Mouse (Mus musculus): ENCODE measurements around the gene Tpp1. TPM values are rescaled to one million over a fixed set of nuclear protein-coding genes. Genes with fewer than 3 reads are reported as not detected.

The Tpp1 gene
- total RNA-seq (2012; rRNA removed): 53.1 and 78.4 TPM in 2 replicates

DNA sequence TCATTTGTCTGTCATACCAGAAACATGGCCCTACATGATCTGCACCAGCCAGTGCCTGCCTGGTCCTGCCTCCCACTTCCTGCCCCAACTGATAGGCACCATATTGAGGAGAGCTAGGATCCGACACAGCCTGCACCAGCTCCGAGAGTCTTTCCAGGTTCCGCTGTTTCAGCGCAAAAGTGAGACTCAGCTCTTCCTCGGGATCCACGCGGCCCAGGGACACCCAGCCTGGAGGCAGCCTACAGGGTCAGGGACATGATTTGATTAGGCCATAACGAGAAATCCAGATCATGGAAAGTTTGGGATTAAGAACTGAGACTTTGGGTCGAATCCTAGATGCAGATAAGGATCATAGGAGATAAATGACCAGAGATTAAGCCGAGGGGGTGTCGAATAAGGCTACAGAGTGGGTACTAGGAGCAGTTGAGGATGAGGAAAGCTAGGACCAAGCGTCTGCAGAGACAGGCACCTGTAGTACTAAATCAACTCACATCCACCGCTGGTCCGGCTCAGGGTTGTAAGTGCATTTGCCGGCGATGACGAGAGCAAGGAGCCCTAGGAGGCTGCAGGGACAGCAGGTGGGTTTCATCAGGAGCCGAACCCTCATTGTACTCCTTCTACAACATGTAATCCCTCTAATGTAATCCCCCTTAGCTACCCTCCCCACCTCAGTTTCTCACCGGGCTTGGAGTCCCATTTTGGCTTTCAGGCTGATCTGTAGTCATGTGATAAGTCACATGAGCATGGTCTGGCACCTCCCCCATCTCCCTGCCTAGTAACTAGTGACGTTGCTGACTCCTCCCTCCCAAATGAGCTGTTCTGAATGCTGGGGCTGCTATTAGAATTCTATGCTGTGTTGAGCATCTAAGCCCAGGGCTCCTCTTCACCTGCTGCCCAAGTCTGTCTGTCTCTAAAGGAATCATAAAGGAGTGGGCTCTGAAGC, at the start of gene Tpp1:
TSS of gene Tpp1 (minus strand) at position 745 of the 943 bp plus-strand sequence.
- Histone ChIP-seq H3K9me3 (ENCODE audit: control insufficient read depth, insufficient read depth, low read depth, low read length) (no peaks in the 10 kb centered on the region), H3K9ac (ENCODE audit: insufficient read depth, low read depth, low read length, poor library complexity, severe bottlenecking) (peak within 1 kb of the TSS; percentile 92), H3K27ac (ENCODE audit: insufficient read depth, low read depth, low read length, poor library complexity, severe bottlenecking) (0 out of 2 replicates have a peak within 1 kb of the TSS, but pooled peaks have one; percentile 39), H3K36me3 (ENCODE audit: control insufficient read depth, insufficient read depth, low read length, poor library complexity, severe bottlenecking) (peaks cover 20% of the 10 kb centered on the region), H3K4me3 (ENCODE audit: insufficient read depth in 1 of 2, low read depth in 1 of 2, low read length in 2 of 2, poor library complexity in 1 of 2, severe bottlenecking in 1 of 2) (peak within 1 kb of the TSS; percentile 64 to 84), H3K4me1 (ENCODE audit: control insufficient read depth in 2 of 2, insufficient read depth in 2 of 2, low read length in 2 of 2, poor library complexity in 1 of 2) (peaks cover 0 to 4% of the 10 kb centered on the region in 2 experiments; a peak in 1 of 4 replicates)
- in situ Hi-C loops (cut with MboI; ENCODE audit: low sequenced_read_pairs in 2 of 2, unreplicated experiment in 2 of 2): no loop called here
- DNase-seq (ENCODE audit: low read depth, low spot score): peak; percentile 89
- peak; percentile 40; the same call in 1 of the 2 replicates for TF ChIP-seq HCFC1 (IDR thresholded peaks at IDR 0.05; ENCODE audit: borderline replicate concordance, insufficient read depth, low read length)
- TF ChIP-seq CHD2 (IDR thresholded peaks at IDR 0.05; ENCODE audit: low read depth, low read length): peak; percentile 95
- TF ChIP-seq ZC3H11A (IDR thresholded peaks at IDR 0.05; ENCODE audit: borderline replicate concordance, low read depth, low read length): no peak

DNA sequence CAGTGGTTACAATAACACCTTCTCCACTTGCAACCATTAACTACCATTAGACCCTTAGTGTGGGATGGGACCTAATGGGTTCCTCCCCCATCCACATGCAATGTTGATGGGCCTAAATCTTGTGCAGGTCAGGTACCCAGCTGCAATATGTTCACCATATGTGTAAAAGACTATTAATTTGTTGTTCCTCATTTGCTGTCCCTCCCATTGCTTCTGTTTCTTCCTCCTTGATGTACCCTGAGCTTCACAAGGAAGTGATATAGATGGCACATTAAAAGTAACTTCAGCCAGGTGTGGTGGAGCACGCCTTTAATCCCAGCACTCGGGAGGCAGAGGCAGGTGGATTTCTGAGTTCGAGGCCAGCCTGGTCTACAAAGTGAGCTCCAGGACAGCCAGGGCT, 44.9 kb upstream of the Tpp1 start:
- TF ChIP-seq HCFC1 (IDR thresholded peaks at IDR 0.05; ENCODE audit: borderline replicate concordance, insufficient read depth, low read length): no peak
- TF ChIP-seq CHD2 (IDR thresholded peaks at IDR 0.05; ENCODE audit: low read depth, low read length): no peak
- no peak for TF ChIP-seq MAFK (IDR thresholded peaks at IDR 0.05; ENCODE audit: insufficient read depth, low read depth, low read length)
- TF ChIP-seq ZNF384 (IDR thresholded peaks at IDR 0.05; ENCODE audit: low read depth, low read length): no peak
- TF ChIP-seq ZC3H11A (IDR thresholded peaks at IDR 0.05; ENCODE audit: borderline replicate concordance, low read depth, low read length): no peak
- in situ Hi-C loops (cut with MboI; ENCODE audit: low sequenced_read_pairs in 2 of 2, unreplicated experiment in 2 of 2): no loop called here
- no peaks in the 10 kb centered on the region for H3K4me1 ChIP-seq (ENCODE audit: control insufficient read depth in 2 of 2, insufficient read depth in 2 of 2, low read length in 2 of 2, poor library complexity in 1 of 2)

DNA sequence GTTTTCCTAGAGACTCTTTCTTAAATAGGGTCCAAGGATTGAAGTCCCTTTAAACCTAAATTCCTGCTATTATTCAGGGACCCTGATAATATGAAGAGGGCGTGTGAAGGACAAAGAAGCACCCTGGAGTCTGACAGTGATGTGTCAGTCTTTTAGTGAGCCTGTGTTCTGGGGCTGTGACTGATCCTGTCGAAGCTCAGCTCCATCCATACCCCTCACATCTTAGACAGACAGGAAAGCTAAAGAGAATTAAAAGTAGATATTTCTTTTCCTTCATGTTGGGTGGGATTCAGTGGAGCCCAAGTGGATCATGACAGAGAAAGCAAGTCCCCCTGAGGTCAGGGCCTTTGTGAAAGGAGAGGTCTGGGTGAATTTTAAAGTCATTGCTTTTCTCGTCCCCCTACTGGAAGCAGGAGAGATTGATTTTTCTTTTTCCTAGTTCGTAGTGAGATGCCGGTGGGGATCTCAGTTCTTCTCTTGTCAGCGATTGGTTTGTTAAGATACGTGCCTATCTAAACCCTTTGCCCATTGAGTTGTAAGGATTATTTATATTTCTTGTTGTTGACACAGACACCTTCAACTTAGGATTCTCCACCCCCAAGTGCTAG, 43.8 kb upstream of the Tpp1 start:
- H3K4me1 ChIP-seq (ENCODE audit: control insufficient read depth in 2 of 2, insufficient read depth in 2 of 2, low read length in 2 of 2, poor library complexity in 1 of 2): no peaks in the 10 kb centered on the region
- TF ChIP-seq HCFC1 (IDR thresholded peaks at IDR 0.05; ENCODE audit: borderline replicate concordance, insufficient read depth, low read length) (no peak), MAFK (IDR thresholded peaks at IDR 0.05; ENCODE audit: insufficient read depth, low read depth, low read length) (no peak), ZC3H11A (IDR thresholded peaks at IDR 0.05; ENCODE audit: borderline replicate concordance, low read depth, low read length) (no peak), CHD2 (IDR thresholded peaks at IDR 0.05; ENCODE audit: low read depth, low read length) (no peak), ZNF384 (IDR thresholded peaks at IDR 0.05; ENCODE audit: low read depth, low read length) (no peak)

More for the DNA sequence above, 44.9 kb upstream of the Tpp1 start:
- no peak for DNase-seq (ENCODE audit: low read depth, low spot score)
- no peaks in the 10 kb centered on the region for H3K9me3 ChIP-seq (ENCODE audit: control insufficient read depth, insufficient read depth, low read depth, low read length)
- no peaks in the 10 kb centered on the region for H3K36me3 ChIP-seq (ENCODE audit: control insufficient read depth, insufficient read depth, low read length, poor library complexity, severe bottlenecking)
- no peak overlapping the region for H3K9ac ChIP-seq (ENCODE audit: insufficient read depth, low read depth, low read length, poor library complexity, severe bottlenecking)
- H3K27ac ChIP-seq (ENCODE audit: insufficient read depth, low read depth, low read length, poor library complexity, severe bottlenecking): no peak overlapping the region
- H3K4me3 ChIP-seq (ENCODE audit: insufficient read depth in 1 of 2, low read depth in 1 of 2, low read length in 2 of 2, poor library complexity in 1 of 2, severe bottlenecking in 1 of 2): no peak overlapping the region

DNA sequence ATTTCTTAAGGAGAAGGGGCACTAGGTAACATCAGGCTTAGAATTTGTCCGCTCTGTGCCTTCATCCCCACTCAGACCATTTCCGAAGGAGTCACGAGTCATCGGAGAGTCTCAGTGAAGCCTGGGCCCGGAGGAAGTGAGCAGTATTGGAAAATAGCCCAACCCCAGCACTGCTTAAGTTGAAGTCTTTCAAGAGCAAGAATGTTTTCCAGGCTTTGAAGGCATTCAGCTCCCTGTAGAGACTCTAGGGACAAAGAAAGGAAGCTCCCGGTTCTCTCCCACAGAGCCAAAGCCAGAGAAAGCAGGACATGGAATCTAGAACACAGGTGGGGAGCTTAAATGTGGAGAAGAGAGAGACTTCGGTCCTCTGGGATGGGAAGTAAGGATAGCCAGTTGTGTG, 41.7 kb upstream of the Tpp1 start:
- Histone ChIP-seq H3K4me1 (ENCODE audit: control insufficient read depth in 2 of 2, insufficient read depth in 2 of 2, low read length in 2 of 2, poor library complexity in 1 of 2) (no peaks in the 10 kb centered on the region), H3K36me3 (ENCODE audit: control insufficient read depth, insufficient read depth, low read length, poor library complexity, severe bottlenecking) (no peaks in the 10 kb centered on the region), H3K9me3 (ENCODE audit: control insufficient read depth, insufficient read depth, low read depth, low read length) (no peaks in the 10 kb centered on the region), H3K27ac (ENCODE audit: insufficient read depth, low read depth, low read length, poor library complexity, severe bottlenecking) (no peak overlapping the region), H3K9ac (ENCODE audit: insufficient read depth, low read depth, low read length, poor library complexity, severe bottlenecking) (no peak overlapping the region), H3K4me3 (ENCODE audit: insufficient read depth in 1 of 2, low read depth in 1 of 2, low read length in 2 of 2, poor library complexity in 1 of 2, severe bottlenecking in 1 of 2) (no peak overlapping the region)
- TF ChIP-seq ZNF384 (IDR thresholded peaks at IDR 0.05; ENCODE audit: low read depth, low read length): no peak
- TF ChIP-seq CHD2 (IDR thresholded peaks at IDR 0.05; ENCODE audit: low read depth, low read length): no peak
- no peak for TF ChIP-seq HCFC1 (IDR thresholded peaks at IDR 0.05; ENCODE audit: borderline replicate concordance, insufficient read depth, low read length)
- no peak for TF ChIP-seq MAFK (IDR thresholded peaks at IDR 0.05; ENCODE audit: insufficient read depth, low read depth, low read length)
- no peak for TF ChIP-seq ZC3H11A (IDR thresholded peaks at IDR 0.05; ENCODE audit: borderline replicate concordance, low read depth, low read length)
- in situ Hi-C loops (cut with MboI; ENCODE audit: low sequenced_read_pairs in 2 of 2, unreplicated experiment in 2 of 2): no loop called here
- DNase-seq (ENCODE audit: low read depth, low spot score): no peak

More for the DNA sequence above, 43.8 kb upstream of the Tpp1 start:
- no peak for DNase-seq (ENCODE audit: low read depth, low spot score)
- no peak overlapping the region for H3K27ac ChIP-seq (ENCODE audit: insufficient read depth, low read depth, low read length, poor library complexity, severe bottlenecking)
- H3K9me3 ChIP-seq (ENCODE audit: control insufficient read depth, insufficient read depth, low read depth, low read length): no peaks in the 10 kb centered on the region
- no peaks in the 10 kb centered on the region for H3K36me3 ChIP-seq (ENCODE audit: control insufficient read depth, insufficient read depth, low read length, poor library complexity, severe bottlenecking)
- in situ Hi-C loops (cut with MboI; ENCODE audit: low sequenced_read_pairs in 2 of 2, unreplicated experiment in 2 of 2): no loop called here
- no peak overlapping the region for H3K9ac ChIP-seq (ENCODE audit: insufficient read depth, low read depth, low read length, poor library complexity, severe bottlenecking)
- H3K4me3 ChIP-seq (ENCODE audit: insufficient read depth in 1 of 2, low read depth in 1 of 2, low read length in 2 of 2, poor library complexity in 1 of 2, severe bottlenecking in 1 of 2): no peak overlapping the region
